Mouse (Mus musculus) left cerebral cortex, postnatal 10 days (tissue): Measurements from ENCODE around the gene Rhbdf2. TPM values are rescaled to one million over a fixed set of nuclear protein-coding genes. Genes with fewer than 3 reads are reported as not detected.
"Not testable (repeated sequence)": the region's sequence is repeated elsewhere in the genome, so short reads cannot be mapped to it uniquely, and the experiment has no call there.

Experiments used
- DNase-seq, 2 experiments: peaks; one replicate each; pipeline ENCODE4 v3.0.0; 2021 to 2022; ENCODE audit warnings: low spot score in 2 of 2, mixed read lengths in 1 of 2; ENCODE audit errors: extremely low spot score in 1 of 2
- intact Hi-C: fragments of 180-260 bp; cut with DNase I; formaldehyde crosslinking; loops from one replicate; pipeline ENCODE4 v1.15.1; 2025
- total RNA-seq, 2 experiments: library from RNA; stranded (reverse); gene quantifications; 2 replicates each; pipeline ENCODE4 v1.2.3; 2021

Gene Rhbdf2
- total RNA-seq, 2 experiments from 2014 or later, result 0.95 to 1.1 TPM

GRCm38 (mm10) chr11:116647340-116647991 lies 20.6 kb upstream of the Rhbdf2 start:
- peak in 1 of 2 experiments; percentile 53 for DNase-seq

GRCm38 (mm10) chr11:116646771-116647170 lies 20.0 kb upstream of the Rhbdf2 start:
- intact Hi-C loops, result no loop called here
- peak in 1 of 2 experiments; percentile 23 for DNase-seq

More at GRCm38 (mm10) chr11:116647340-116647991, 20.6 kb upstream of the Rhbdf2 start:
- intact Hi-C loops, result no loop called here

GRCm38 (mm10) chr11:116646136-116646535 lies 19.3 kb upstream of the Rhbdf2 start:
- intact Hi-C loops, result no loop called here
- peak in 1 of 2 experiments; percentile 32 for DNase-seq

GRCm38 (mm10) chr11:116645446-116646110 lies 18.8 kb upstream of the Rhbdf2 start:
- peak in 1 of 2 experiments; percentile 22 for DNase-seq
- intact Hi-C loops, result no loop called here

- intact Hi-C loops, result loop anchor here (5.0 kb wide), 1 partner anchor 413 kb away; no protein-coding TSS in a partner anchor
- DNase-seq, result peak in 1 of 2 experiments; percentile 69
These were observed 17.6 kb upstream of the Rhbdf2 start for GRCm38 (mm10) chr11:116644225-116645112.

GRCm38 (mm10) chr11:116643579-116644224 lies 16.9 kb upstream of the Rhbdf2 start:
- peak in 1 of 2 experiments; percentile 53 for DNase-seq
- intact Hi-C loops, result loop anchor here (2.0 to 5.0 kb wide), 3 partner anchors 27 to 414 kb away; no protein-coding TSS in a partner anchor

- intact Hi-C loops, result loop anchor here (2.0 to 5.0 kb wide), 3 partner anchors 28 to 414 kb away; no protein-coding TSS in a partner anchor
- DNase-seq, result peak; percentile 82 to 90
These were observed 16.1 kb upstream of the Rhbdf2 start for GRCm38 (mm10) chr11:116642681-116643578.

GRCm38 (mm10) chr11:116641731-116642130 lies 14.9 kb upstream of the Rhbdf2 start:
- intact Hi-C loops, result loop anchor here (2.0 to 5.0 kb wide), 3 partner anchors 29 to 416 kb away; no protein-coding TSS in a partner anchor
- peak in 1 of 2 experiments; percentile 19 for DNase-seq

GRCm38 (mm10) chr11:116641168-116641567 lies 14.3 kb upstream of the Rhbdf2 start:
- intact Hi-C loops, result loop anchor here (5.0 kb wide), 1 partner anchor 416 kb away; no protein-coding TSS in a partner anchor

GRCm38 (mm10) chr11:116636607-116637006 lies 9.8 kb upstream of the Rhbdf2 start:
- intact Hi-C loops, result not testable (repeated sequence)
- DNase-seq, result peak in 1 of 2 experiments; percentile 28

More at GRCm38 (mm10) chr11:116641168-116641567, 14.3 kb upstream of the Rhbdf2 start:
- peak in 1 of 2 experiments; percentile 40 for DNase-seq

GRCm38 (mm10) chr11:116632962-116633361 lies 6.1 kb upstream of the Rhbdf2 start:
- intact Hi-C loops, result no loop called here
- no peak for DNase-seq

GRCm38 (mm10) chr11:116630171-116630965 lies 3.5 kb upstream of the Rhbdf2 start:
- intact Hi-C loops, result no loop called here

GRCm38 (mm10) chr11:116629472-116629871 lies 2.7 kb upstream of the Rhbdf2 start:
- intact Hi-C loops, result loop anchor here (5.0 to 10.0 kb wide), 2 partner anchors 42 to 135 kb away; partner anchors contain the start of genes Aanat and Prpsap1
- DNase-seq, result no peak

More at GRCm38 (mm10) chr11:116630171-116630965, 3.5 kb upstream of the Rhbdf2 start:
- no peak for DNase-seq

- DNase-seq, result peak; percentile 84 to 86
- intact Hi-C loops, result loop anchor here (5.0 to 10.0 kb wide), 2 partner anchors 41 to 134 kb away; partner anchors contain the start of genes Aanat and Prpsap1
These were observed 1.9 kb upstream of the Rhbdf2 start for GRCm38 (mm10) chr11:116628712-116629111.

- intact Hi-C loops, result loop anchor here (5.0 to 10.0 kb wide), 2 partner anchors 40 to 133 kb away; partner anchors contain the start of genes Aanat and Prpsap1
- DNase-seq, result no peak
These were observed 527 bp upstream of the Rhbdf2 start for GRCm38 (mm10) chr11:116627072-116628020.
